Comparison of ENCODE assay signal across 13 mouse cellular contexts in genomic region chr1:128722061-128722471, GRCm38 (mm10).
DNase-seq lines count a peak whose midpoint lies in the region; ATAC-seq and TF ChIP-seq lines count a peak whose summit lies in the region.
"Had no signal": no experiment of that assay in that cellular context is flagged by ENCODE, and none has a peak within 500 bp of the region (broad histone marks: within the 10 kb centered on the region; RNA-seq: fewer than 3 reads in every experiment).

No protein-coding gene starts in this region.

- peak; percentile 67; the same call in 1 of the 2 replicates for ATAC-seq in lung, embryonic 16.5 days (ENCODE audit: low read depth)

- no peaks in the 10 kb centered on the region for H3K27me3 ChIP-seq in heart, embryonic 10.5 days (ENCODE audit: insufficient read depth, poor library complexity, severe bottlenecking)
- no peaks in the 10 kb centered on the region for H3K27me3 ChIP-seq in spleen, adult 2 months (ENCODE audit: control insufficient read depth, insufficient read depth, low read length)
- H3K27me3 ChIP-seq in lung, embryonic 16.5 days (ENCODE audit: control insufficient read depth, insufficient read depth, low read depth, low read length): no peaks in the 10 kb centered on the region
- H3K27me3 ChIP-seq in small intestine, adult 2 months (ENCODE audit: control insufficient read depth, insufficient read depth, low read length): no peaks in the 10 kb centered on the region
- H3K27me3 ChIP-seq: limb, embryonic 12.5 days; neural tube, embryonic 13.5 days had no signal

- H3K27ac ChIP-seq in heart, embryonic 10.5 days: no peak overlapping the region
- H3K27ac ChIP-seq in spleen, adult 2 months (ENCODE audit: insufficient read depth, low read length): peak overlapping the region; percentile 26; the same call in 1 of the 2 replicates
- peak overlapping the region; percentile 38; the same call in 1 of the 2 replicates for H3K27ac ChIP-seq in lung, embryonic 16.5 days (ENCODE audit: low read length)
- peak overlapping the region; percentile 7; the same call in 1 of the 2 replicates for H3K27ac ChIP-seq in small intestine, adult 2 months (ENCODE audit: insufficient read depth, low read depth, low read length)
- H3K27ac ChIP-seq: limb, embryonic 12.5 days; midbrain, embryonic 10.5 days; neural tube, embryonic 13.5 days had no signal

- peak; percentile 49 to 66 for DNase-seq in heart, adult 18-20 months
- no peak for DNase-seq in heart, embryonic 10.5 days (ENCODE audit: low spot score)
- no peak for DNase-seq in spleen, adult 2 months (ENCODE audit: low read depth in 1 of 2, low spot score in 2 of 2)
- DNase-seq in spleen, postnatal 36 days (ENCODE audit: low spot score in 2 of 2): no peak
- no peak for DNase-seq in right cerebral cortex, postnatal 10 days (ENCODE audit: low spot score in 2 of 2)
- no peak for DNase-seq in thymus, postnatal 10 days (ENCODE audit: low spot score in 2 of 2)
- DNase-seq: gastrocnemius, postnatal 14 days; right cerebral cortex, postnatal 14 days had no signal

- WGBS in heart, embryonic 10.5 days: 51% methylated on average over 2 of the region's 2 CpGs
- 36% methylated on average over 2 of the region's 2 CpGs for WGBS in spleen, adult 2 months
- WGBS in lung, embryonic 16.5 days: 53% methylated on average over 2 of the region's 2 CpGs
- WGBS in small intestine, adult 2 months: 50% methylated on average over 2 of the region's 2 CpGs

- no peak overlapping the region for H3K4me3 ChIP-seq in heart, embryonic 10.5 days
- H3K4me3 ChIP-seq in spleen, adult 2 months (ENCODE audit: extremely low read depth, insufficient read depth, insufficient read length): no peak overlapping the region
- no peak overlapping the region for H3K4me3 ChIP-seq in lung, embryonic 16.5 days (ENCODE audit: low read length)
- no peak overlapping the region for H3K4me3 ChIP-seq in small intestine, adult 2 months (ENCODE audit: low read depth, low read length)
- H3K4me3 ChIP-seq: limb, embryonic 12.5 days; midbrain, embryonic 10.5 days; neural tube, embryonic 13.5 days had no signal

- no peak for TF ChIP-seq CTCF in spleen, adult 2 months (IDR thresholded peaks at IDR 0.05; ENCODE audit: extremely low read depth, insufficient read depth, insufficient read length, insufficient replicate concordance)
- no peak for TF ChIP-seq CTCF in small intestine, adult 2 months (IDR thresholded peaks at IDR 0.05; ENCODE audit: extremely low read depth, insufficient read length, insufficient replicate concordance, low read depth, low read length)

- no peak overlapping the region for H3K4me2 ChIP-seq in lung, embryonic 16.5 days (ENCODE audit: low read depth, low read length)
- H3K4me2 ChIP-seq: limb, embryonic 12.5 days; neural tube, embryonic 13.5 days had no signal

- no peak overlapping the region for H3K9ac ChIP-seq in lung, embryonic 16.5 days (ENCODE audit: low read length)
- H3K9ac ChIP-seq: limb, embryonic 12.5 days; neural tube, embryonic 13.5 days had no signal

- H3K36me3 ChIP-seq in heart, embryonic 10.5 days: no peaks in the 10 kb centered on the region
- no peaks in the 10 kb centered on the region for H3K36me3 ChIP-seq in spleen, adult 2 months (ENCODE audit: control insufficient read depth, insufficient read depth, low read length)
- no peaks in the 10 kb centered on the region for H3K36me3 ChIP-seq in lung, embryonic 16.5 days (ENCODE audit: control insufficient read depth, insufficient read depth, low read length)
- no peaks in the 10 kb centered on the region for H3K36me3 ChIP-seq in small intestine, adult 2 months (ENCODE audit: control insufficient read depth, insufficient read depth, low read length)
- H3K36me3 ChIP-seq: limb, embryonic 12.5 days; midbrain, embryonic 10.5 days; neural tube, embryonic 13.5 days had no signal

- H3K4me1 ChIP-seq in heart, embryonic 10.5 days: no peaks in the 10 kb centered on the region
- H3K4me1 ChIP-seq in spleen, adult 2 months (ENCODE audit: control insufficient read depth, insufficient read depth, insufficient read length): peaks cover 2% of the 10 kb centered on the region
- H3K4me1 ChIP-seq in lung, embryonic 16.5 days (replicated peaks; ENCODE audit: control insufficient read depth, insufficient read depth, low read length): peaks cover 4% of the 10 kb centered on the region
- no peaks in the 10 kb centered on the region for H3K4me1 ChIP-seq in small intestine, adult 2 months (ENCODE audit: control insufficient read depth, insufficient read depth, insufficient read length, low read length)
- H3K4me1 ChIP-seq: limb, embryonic 12.5 days; midbrain, embryonic 10.5 days; neural tube, embryonic 13.5 days had no signal

- no peaks in the 10 kb centered on the region for H3K9me3 ChIP-seq in heart, embryonic 10.5 days
- no peaks in the 10 kb centered on the region for H3K9me3 ChIP-seq in lung, embryonic 16.5 days (ENCODE audit: control insufficient read depth, low read length)
- H3K9me3 ChIP-seq: limb, embryonic 12.5 days; midbrain, embryonic 10.5 days; neural tube, embryonic 13.5 days had no signal

- no peak for TF ChIP-seq POLR2A in spleen, adult 2 months (IDR thresholded peaks at IDR 0.05; ENCODE audit: low read depth, low read length)
- no peak for TF ChIP-seq POLR2A in small intestine, adult 2 months (IDR thresholded peaks at IDR 0.05; ENCODE audit: low read depth, low read length)

Comparison
In these comparisons a context has a peak if more than half of its experiments do, and no peak if none do; other contexts are left out.
1. DNase-seq: peak in heart, adult 18-20 months (2 of 2); none in heart, embryonic 10.5 days (single experiment), spleen, adult 2 months (0 of 2), spleen, postnatal 36 days (0 of 2), right cerebral cortex, postnatal 10 days (0 of 2) and thymus, postnatal 10 days (0 of 2).